Mouse (Mus musculus): ENCODE results near the gene Tex36. TPM values are rescaled to one million over a fixed set of nuclear protein-coding genes. Genes with fewer than 3 reads are reported as not detected.

Gene Tex36
- polyA plus RNA-seq, 1 experiment from 2014 or later = not detected

- no peak for ATAC-seq (ENCODE audit: low FRiP score)
- H3K9me3 ChIP-seq (ENCODE audit: control insufficient read depth, low read length) = no peaks in the 10 kb centered on the region
- 75% methylated on average over 2 of the region's 2 CpGs for WGBS
- no peak overlapping the region for H3K9ac ChIP-seq
- H3K4me1 ChIP-seq (replicated peaks; ENCODE audit: control insufficient read depth, insufficient read depth, low read length) = no peaks in the 10 kb centered on the region
- no peak overlapping the region for H3K4me3 ChIP-seq (replicated peaks; ENCODE audit: low read length)
- no peaks in the 10 kb centered on the region for H3K27me3 ChIP-seq (ENCODE audit: control insufficient read depth, insufficient read depth, low read length)
- DNase-seq (ENCODE audit: low spot score) = no peak
- no peak overlapping the region for H3K27ac ChIP-seq
- no peaks in the 10 kb centered on the region for H3K36me3 ChIP-seq (replicated peaks; ENCODE audit: control insufficient read depth, insufficient read depth)
- H3K4me2 ChIP-seq (replicated peaks) = no peak overlapping the region
Observed at GRCm38 (mm10) chr7:133544966-133545365, 57.0 kb downstream of the Tex36 start.

DNA sequence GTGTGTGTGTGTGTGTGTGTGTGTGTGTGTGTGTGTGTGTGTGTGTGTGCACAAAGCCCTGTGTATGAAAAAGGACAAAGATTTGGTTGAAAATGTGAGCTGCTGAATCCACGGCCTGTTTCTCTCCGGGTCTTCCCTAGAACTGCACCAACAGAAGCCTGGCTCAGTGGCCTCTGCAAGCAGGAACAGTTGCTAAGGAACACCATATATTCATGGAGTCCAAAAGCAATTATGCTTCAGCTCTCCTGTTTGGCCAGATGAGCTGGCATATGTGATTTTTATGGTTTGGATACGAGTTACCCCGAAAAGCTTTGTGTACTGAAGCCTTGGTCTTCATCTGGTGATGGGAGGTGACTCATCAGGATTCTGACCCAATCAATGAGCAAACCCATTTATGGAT is 58.8 kb downstream of the Tex36 start:
- ATAC-seq (ENCODE audit: low FRiP score) (no peak), DNase-seq (ENCODE audit: low spot score) (no peak)
- 84% methylated on average over 4 of the region's 4 CpGs for WGBS
- Histone ChIP-seq H3K4me2 (replicated peaks) (no peak overlapping the region), H3K9ac (no peak overlapping the region), H3K36me3 (replicated peaks; ENCODE audit: control insufficient read depth, insufficient read depth) (no peaks in the 10 kb centered on the region), H3K4me1 (replicated peaks; ENCODE audit: control insufficient read depth, insufficient read depth, low read length) (no peaks in the 10 kb centered on the region), H3K9me3 (ENCODE audit: control insufficient read depth, low read length) (no peaks in the 10 kb centered on the region), H3K27ac (no peak overlapping the region), H3K4me3 (replicated peaks; ENCODE audit: low read length) (no peak overlapping the region), H3K27me3 (ENCODE audit: control insufficient read depth, insufficient read depth, low read length) (no peaks in the 10 kb centered on the region)

GRCm38 (mm10) chr7:133537366-133537765 is 64.6 kb downstream of the Tex36 start:
- Histone ChIP-seq H3K27me3 (ENCODE audit: control insufficient read depth, insufficient read depth, low read length) (no peaks in the 10 kb centered on the region), H3K4me1 (replicated peaks; ENCODE audit: control insufficient read depth, insufficient read depth, low read length) (no peaks in the 10 kb centered on the region), H3K9me3 (ENCODE audit: control insufficient read depth, low read length) (no peaks in the 10 kb centered on the region), H3K4me2 (replicated peaks) (no peak overlapping the region), H3K9ac (no peak overlapping the region), H3K27ac (no peak overlapping the region), H3K4me3 (replicated peaks; ENCODE audit: low read length) (no peak overlapping the region), H3K36me3 (replicated peaks; ENCODE audit: control insufficient read depth, insufficient read depth) (no peaks in the 10 kb centered on the region)
- ATAC-seq (ENCODE audit: low FRiP score) = no peak
- DNase-seq (ENCODE audit: low spot score) = no peak
- 75% methylated on average over 4 of the region's 4 CpGs for WGBS

Other genes starting within 250 kb of the Tex36 start
- 21.3 and 24.3 TPM in 2 replicates for gene Edrf1, start 35.4 kb upstream of the Tex36 start, polyA plus RNA-seq (2014; fragmentation: Nextera tagmentation; extraction: Ambion mirVana)
- 0.12 and 0.13 TPM in 2 replicates for gene Mmp21, start 77.9 kb upstream of the Tex36 start, polyA plus RNA-seq (2014; fragmentation: Nextera tagmentation; extraction: Ambion mirVana)
- 83.3 and 84.3 TPM in 2 replicates for gene Bccip, start 107.2 kb upstream of the Tex36 start, polyA plus RNA-seq (2014; fragmentation: Nextera tagmentation; extraction: Ambion mirVana)
- gene Uros, start 107.9 kb upstream of the Tex36 start, polyA plus RNA-seq (2014; fragmentation: Nextera tagmentation; extraction: Ambion mirVana) = 53.4 and 61.5 TPM in 2 replicates
- gene Fank1, start 174.7 kb upstream of the Tex36 start, polyA plus RNA-seq (2014; fragmentation: Nextera tagmentation; extraction: Ambion mirVana) = 4.7 and 6.1 TPM in 2 replicates
- gene Dhx32, start 180.6 kb upstream of the Tex36 start, polyA plus RNA-seq (2014; fragmentation: Nextera tagmentation; extraction: Ambion mirVana) = 38.4 and 45.1 TPM in 2 replicates

Measured in hindbrain, embryonic 14.5 days (tissue).